Mouse (Mus musculus) intestine, embryonic 15.5 days (tissue): ENCODE measurements around the gene Zmym6. TPM values are rescaled to one million over a fixed set of nuclear protein-coding genes. Genes with fewer than 3 reads are reported as not detected.

Experiments used
- ATAC-seq: fragments of 200-750 bp; cut with Nextera tagmentation; 2 replicates; pipeline ENCODE4 v1.8.0; 2017; ENCODE audit warnings: moderate TSS enrichment, moderate library complexity
- H3K27ac ChIP-seq: fragments of 300-500 bp; sonication (generic); 2 replicates; pipeline ENCODE4 v1.5.1; 2015; ENCODE audit warnings: mild to moderate bottlenecking, inconsistent platforms
- H3K27me3 ChIP-seq: fragments of 300-500 bp; sonication (generic); replicated peaks from 2 replicates; pipeline ENCODE4 v1.6.1; 2015; ENCODE audit warnings: inconsistent platforms
- H3K36me3 ChIP-seq: fragments of 300-500 bp; sonication (generic); 2 replicates; pipeline ENCODE4 v1.6.1; 2015; ENCODE audit warnings: inconsistent platforms
- H3K4me1 ChIP-seq: fragments of 300-500 bp; sonication (generic); replicated peaks from 2 replicates; pipeline ENCODE4 v1.6.1; 2015; ENCODE audit warnings: inconsistent platforms
- H3K4me2 ChIP-seq: fragments of 300-500 bp; sonication (generic); replicated peaks from 2 replicates; pipeline ENCODE4 v1.6.1; 2015; ENCODE audit warnings: mild to moderate bottlenecking, inconsistent platforms
- H3K4me3 ChIP-seq: fragments of 300-500 bp; sonication (generic); replicated peaks from 2 replicates; pipeline ENCODE4 v1.5.1; 2015; ENCODE audit warnings: inconsistent platforms
- H3K9ac ChIP-seq: fragments of 300-500 bp; sonication (generic); 2 replicates; pipeline ENCODE4 v1.6.1; 2015; ENCODE audit warnings: inconsistent platforms
- H3K9me3 ChIP-seq: fragments of 300-500 bp; sonication (generic); 2 replicates; pipeline ENCODE4 v1.6.1; 2016; ENCODE audit warnings: inconsistent platforms
- WGBS: fragments of 180-500 bp; shearing (Covaris S2); methylation state at CpG from one replicate; pipeline ENCODE4 v1.1.7; 2015; 5-methylcytosine and 5-hydroxymethylcytosine counted together
- polyA plus RNA-seq: library from polyadenylated mRNA; unstranded; fragments of >200 nt; fragmentation: Nextera tagmentation; extraction: Ambion mirVana; gene quantifications from 2 replicates; pipeline ENCODE4 v1.2.1, GENCODE M21; 2015

Gene Zmym6
- polyA plus RNA-seq: 15.1 and 18.2 TPM in 2 replicates

DNA sequence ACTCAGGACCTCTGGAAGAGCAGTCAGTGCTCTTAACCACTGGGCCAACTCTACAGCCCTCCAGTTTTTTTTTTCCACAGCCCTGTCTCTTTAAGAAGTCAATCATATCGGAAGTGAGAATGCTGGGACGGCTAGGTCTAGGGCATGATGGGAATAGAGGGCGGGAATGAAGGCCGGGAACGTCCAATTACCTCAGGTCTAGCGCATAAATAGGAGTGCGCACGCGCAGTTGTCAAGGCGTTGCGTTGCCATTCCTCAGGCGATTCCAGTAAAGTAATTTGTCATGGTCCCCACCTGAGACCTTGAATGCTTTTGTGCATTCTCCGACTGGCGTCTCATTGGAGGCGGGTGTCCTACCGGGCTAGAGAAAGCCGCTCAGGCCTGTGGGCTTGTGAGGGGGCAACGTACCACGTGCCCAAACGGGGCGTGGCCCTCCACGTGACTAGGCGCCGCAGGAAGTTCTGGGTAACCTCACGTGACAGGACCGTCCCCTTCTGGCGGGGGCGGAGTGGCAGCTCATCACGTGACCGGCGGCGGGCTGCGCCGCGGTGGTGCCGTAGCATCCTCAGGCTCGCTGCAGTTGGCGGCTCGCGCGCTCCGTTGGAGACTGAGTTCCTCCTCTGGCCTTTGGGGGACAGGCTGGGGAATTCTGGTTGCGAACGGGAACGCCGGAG, at the start of gene Zmym6:
TSS of gene Zmym6 (plus strand) at position 509 of the 674 bp plus-strand sequence.
- Histone ChIP-seq H3K4me3 (peak within 1 kb of the TSS; percentile 58), H3K36me3 (no peaks in the 10 kb centered on the region), H3K9ac (peak within 1 kb of the TSS; percentile 52), H3K4me1 (0 out of 2 replicates have a peak, but pooled peaks cover 4% of the 10 kb centered on the region), H3K9me3 (no peaks in the 10 kb centered on the region), H3K4me2 (peak within 1 kb of the TSS; percentile 70), H3K27ac (peak within 1 kb of the TSS; percentile 80), H3K27me3 (no peaks in the 10 kb centered on the region)
- WGBS: under 1% methylated on average over 46 of the region's 46 CpGs
- ATAC-seq: peak; percentile 98

DNA sequence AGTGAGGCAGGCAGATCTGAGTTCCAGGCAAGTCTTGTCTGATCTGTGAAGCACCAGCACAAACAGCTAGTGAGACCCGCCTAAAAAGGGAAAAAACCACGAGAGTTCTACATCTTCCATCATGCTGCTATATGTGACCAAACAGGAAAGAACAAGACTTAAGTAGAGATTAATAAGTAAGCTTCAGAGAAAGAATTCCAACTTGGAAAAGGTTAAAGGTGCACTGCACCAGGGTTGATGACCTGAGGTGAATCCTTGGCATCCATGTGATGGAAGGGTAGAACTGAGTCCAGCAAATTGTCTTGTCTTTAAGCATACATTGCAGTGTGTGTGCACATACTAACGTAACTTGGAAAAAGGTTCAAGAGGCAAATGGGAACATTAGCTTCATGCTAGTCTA, 40.0 kb upstream of the Zmym6 start:
- no peaks in the 10 kb centered on the region for H3K27me3 ChIP-seq
- WGBS: 86% methylated on average over 3 of the region's 3 CpGs
- no peak overlapping the region for H3K4me2 ChIP-seq
- no peaks in the 10 kb centered on the region for H3K9me3 ChIP-seq
- no peaks in the 10 kb centered on the region for H3K4me1 ChIP-seq
- H3K36me3 ChIP-seq: peaks cover 35% of the 10 kb centered on the region
- no peak for ATAC-seq
- no peak overlapping the region for H3K9ac ChIP-seq
- no peak overlapping the region for H3K27ac ChIP-seq
- H3K4me3 ChIP-seq: no peak overlapping the region

DNA sequence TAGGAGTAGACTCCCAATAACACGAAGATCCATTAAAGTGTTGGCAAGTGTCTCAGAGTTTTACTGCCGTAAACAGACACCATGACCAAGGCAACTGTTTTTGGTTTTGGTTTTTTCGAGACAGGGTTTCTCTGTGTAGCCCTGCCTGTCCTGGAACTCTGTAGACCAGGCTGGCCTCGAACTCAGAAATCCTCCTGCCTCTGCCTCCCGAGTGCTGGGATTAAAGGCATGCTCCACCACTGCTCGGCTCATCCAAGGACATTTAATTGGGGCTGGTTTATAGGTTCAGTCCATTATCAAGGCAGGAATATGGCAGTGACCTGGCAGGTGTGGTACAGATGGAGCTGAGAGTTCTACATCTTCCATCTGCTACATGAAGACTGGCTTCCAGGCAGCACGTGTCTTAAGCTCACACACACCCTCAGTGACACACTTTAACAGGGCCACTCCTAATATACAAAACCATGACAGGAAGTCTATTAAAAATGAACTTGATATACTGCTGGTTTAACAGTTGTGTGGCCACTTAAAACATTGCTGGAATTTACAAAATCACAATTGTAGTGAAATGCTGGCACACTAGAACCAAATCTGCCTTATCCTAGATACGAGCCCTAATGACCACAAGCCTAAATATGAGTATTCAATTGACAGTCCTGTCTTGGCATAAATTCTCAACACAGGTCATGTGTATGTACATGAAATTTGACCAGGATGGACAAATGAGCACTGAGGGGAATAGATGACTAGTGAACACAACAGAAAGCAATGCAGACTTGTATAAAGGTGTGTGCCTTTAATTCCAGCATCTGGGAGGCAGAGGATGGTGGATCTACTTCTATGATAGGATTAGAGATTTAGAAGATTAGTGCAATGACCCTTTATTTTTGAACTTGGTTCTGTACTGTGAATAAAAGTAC, 39.0 kb upstream of the Zmym6 start:
- peak; percentile 23 for ATAC-seq
- no peak overlapping the region for H3K4me2 ChIP-seq
- no peaks in the 10 kb centered on the region for H3K27me3 ChIP-seq
- peaks cover 28% of the 10 kb centered on the region for H3K36me3 ChIP-seq
- H3K4me3 ChIP-seq: no peak overlapping the region
- H3K27ac ChIP-seq: no peak overlapping the region
- WGBS: 75% methylated on average over 8 of the region's 8 CpGs
- no peak overlapping the region for H3K9ac ChIP-seq
- no peaks in the 10 kb centered on the region for H3K4me1 ChIP-seq
- H3K9me3 ChIP-seq: no peaks in the 10 kb centered on the region

DNA sequence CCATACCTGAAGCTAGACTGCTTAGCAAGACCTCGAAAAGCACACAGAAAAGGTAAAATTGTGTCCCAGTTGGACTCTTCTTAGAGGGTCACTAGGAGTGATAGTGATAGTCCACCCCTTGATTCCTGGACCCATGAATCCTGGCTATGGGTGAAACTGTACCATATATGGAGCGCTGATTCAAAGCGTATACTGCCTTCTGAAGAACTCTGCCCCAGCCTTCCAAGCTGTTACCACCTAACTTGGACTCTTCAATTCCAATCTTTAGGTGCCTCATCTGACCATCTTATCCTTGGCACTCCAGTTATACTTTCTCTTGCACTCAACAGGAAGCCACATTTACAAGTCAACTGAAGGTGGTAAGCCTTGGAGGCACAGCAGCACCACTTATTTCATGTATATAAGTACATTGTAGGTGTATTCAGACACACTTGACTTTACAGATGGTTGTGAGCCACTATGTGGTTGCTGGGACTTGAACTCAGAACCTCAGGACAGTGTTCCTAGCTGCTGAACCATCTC, 38.3 kb upstream of the Zmym6 start:
- 92% methylated on average over 3 of the region's 3 CpGs for WGBS
- peaks cover 26% of the 10 kb centered on the region for H3K36me3 ChIP-seq
- no peak overlapping the region for H3K4me3 ChIP-seq
- no peaks in the 10 kb centered on the region for H3K9me3 ChIP-seq
- H3K4me1 ChIP-seq: no peaks in the 10 kb centered on the region
- H3K27me3 ChIP-seq: no peaks in the 10 kb centered on the region
- no peak overlapping the region for H3K4me2 ChIP-seq
- H3K27ac ChIP-seq: no peak overlapping the region
- no peak for ATAC-seq
- H3K9ac ChIP-seq: no peak overlapping the region

DNA sequence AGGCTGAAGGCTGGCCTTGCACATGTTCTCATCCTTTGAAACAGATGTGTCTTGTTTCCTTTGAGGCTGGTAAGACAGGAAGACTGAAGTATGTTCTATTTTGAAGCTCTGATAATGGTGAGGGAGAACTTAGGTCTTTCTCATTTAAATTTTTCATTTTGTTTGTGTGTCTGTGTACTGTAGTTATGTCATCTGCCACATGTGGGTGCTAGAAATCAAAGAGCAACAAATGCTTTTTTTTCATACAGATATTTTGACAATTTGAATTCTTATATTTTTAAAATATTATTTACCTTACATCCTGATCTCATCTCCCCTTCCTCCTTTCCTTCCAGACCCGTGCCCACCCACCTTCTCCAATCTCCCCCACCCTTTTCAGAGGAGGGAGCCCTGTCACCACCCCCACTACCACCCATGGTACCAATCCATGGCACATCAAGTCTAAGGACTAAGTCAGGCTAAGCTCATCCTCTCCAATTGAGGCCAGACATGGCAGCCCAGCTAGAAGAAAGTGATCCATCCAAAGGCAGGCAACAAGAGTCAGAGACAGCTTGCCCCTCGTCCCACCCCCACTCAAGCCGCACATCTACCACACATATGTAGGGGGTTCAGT, 37.2 kb upstream of the Zmym6 start:
- Histone ChIP-seq H3K36me3 (peaks cover 22% of the 10 kb centered on the region), H3K4me3 (no peak overlapping the region)
- ATAC-seq: peak; percentile 33; the same call in 1 of the 2 replicates

DNA sequence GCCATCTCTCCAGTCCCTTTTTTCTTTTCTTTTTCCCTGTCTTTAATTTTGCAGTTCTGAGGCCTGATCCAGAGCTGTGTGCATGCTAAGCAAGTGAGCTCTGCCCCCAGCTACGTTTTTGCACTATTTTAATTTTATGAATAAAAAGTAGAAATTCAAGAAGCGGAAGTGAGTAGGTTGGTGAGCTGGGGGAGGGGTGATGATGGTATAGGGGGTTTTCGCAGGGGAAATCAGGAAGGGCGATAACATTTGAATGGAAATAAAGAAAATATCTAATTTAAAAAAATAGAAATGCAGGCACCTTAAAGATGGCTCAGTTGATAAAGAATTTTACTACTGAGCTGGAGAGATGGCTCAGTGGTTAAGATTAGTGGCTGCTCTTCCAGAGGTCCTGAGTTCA, 33.6 kb upstream of the Zmym6 start:
- Histone ChIP-seq H3K4me3 (no peak overlapping the region), H3K27me3 (no peaks in the 10 kb centered on the region), H3K9ac (no peak overlapping the region), H3K9me3 (no peaks in the 10 kb centered on the region), H3K36me3 (peaks cover 9% of the 10 kb centered on the region), H3K4me2 (no peak overlapping the region), H3K27ac (no peak overlapping the region), H3K4me1 (no peaks in the 10 kb centered on the region)
- WGBS: 85% methylated on average over 4 of the region's 4 CpGs
- ATAC-seq: no peak

More for the DNA sequence above, 37.2 kb upstream of the Zmym6 start:
- WGBS: 82% methylated on average over 3 of the region's 3 CpGs
- no peak overlapping the region for H3K27ac ChIP-seq
- no peaks in the 10 kb centered on the region for H3K27me3 ChIP-seq
- H3K9ac ChIP-seq: no peak overlapping the region
- no peaks in the 10 kb centered on the region for H3K9me3 ChIP-seq
- H3K4me2 ChIP-seq: no peak overlapping the region
- no peaks in the 10 kb centered on the region for H3K4me1 ChIP-seq

DNA sequence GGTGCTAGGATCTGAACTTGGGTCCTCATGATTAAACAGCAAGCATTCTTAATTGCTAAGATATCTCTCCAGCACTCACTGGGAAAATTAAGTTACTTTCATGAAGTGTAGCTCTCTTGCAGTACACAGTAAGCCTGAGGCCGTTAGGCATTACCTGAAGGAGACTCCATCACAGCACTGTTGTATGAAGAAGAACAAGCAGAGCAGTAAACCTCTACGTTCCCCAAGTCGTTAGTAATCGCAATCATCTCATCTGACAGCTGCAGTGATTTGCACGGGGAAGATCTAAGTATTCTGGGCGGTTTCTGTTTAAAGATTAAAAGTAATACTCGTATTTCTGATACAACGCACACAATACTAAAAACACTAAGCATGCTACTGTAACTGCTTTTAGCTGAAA, 26.1 kb upstream of the Zmym6 start:
- Histone ChIP-seq H3K27ac (no peak overlapping the region), H3K4me3 (no peak overlapping the region), H3K4me2 (no peak overlapping the region), H3K9me3 (no peaks in the 10 kb centered on the region), H3K4me1 (no peaks in the 10 kb centered on the region), H3K9ac (no peak overlapping the region), H3K36me3 (peaks cover 35% of the 10 kb centered on the region; the same call in 1 of the 2 replicates), H3K27me3 (no peaks in the 10 kb centered on the region)
- 83% methylated on average over 8 of the region's 8 CpGs for WGBS
- no peak for ATAC-seq

DNA sequence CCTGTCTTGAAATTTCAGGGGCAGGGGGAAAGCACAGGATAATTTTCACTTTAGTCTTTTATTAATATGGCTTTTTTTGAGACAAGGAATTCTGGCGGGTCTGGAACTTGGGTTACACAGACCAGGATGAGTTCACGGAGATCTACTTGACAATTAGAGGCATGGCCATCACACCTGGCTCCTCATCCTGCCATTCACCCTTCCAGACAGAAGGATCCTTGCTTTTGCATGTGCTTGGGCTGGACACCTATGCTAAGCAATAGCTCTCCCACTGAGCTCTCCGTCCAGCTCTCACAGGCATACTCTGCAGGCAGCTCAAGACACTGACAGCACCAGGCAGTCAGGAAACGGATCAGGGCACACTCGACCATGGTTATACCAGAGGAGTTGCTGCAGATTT, 24.1 kb upstream of the Zmym6 start:
- Histone ChIP-seq H3K9ac (no peak overlapping the region), H3K27ac (no peak overlapping the region), H3K4me1 (no peaks in the 10 kb centered on the region), H3K27me3 (no peaks in the 10 kb centered on the region), H3K9me3 (no peaks in the 10 kb centered on the region), H3K36me3 (peaks cover 35% of the 10 kb centered on the region; the same call in 1 of the 2 replicates), H3K4me3 (no peak overlapping the region), H3K4me2 (no peak overlapping the region)
- no peak for ATAC-seq
- 92% methylated on average over 5 of the region's 5 CpGs for WGBS

DNA sequence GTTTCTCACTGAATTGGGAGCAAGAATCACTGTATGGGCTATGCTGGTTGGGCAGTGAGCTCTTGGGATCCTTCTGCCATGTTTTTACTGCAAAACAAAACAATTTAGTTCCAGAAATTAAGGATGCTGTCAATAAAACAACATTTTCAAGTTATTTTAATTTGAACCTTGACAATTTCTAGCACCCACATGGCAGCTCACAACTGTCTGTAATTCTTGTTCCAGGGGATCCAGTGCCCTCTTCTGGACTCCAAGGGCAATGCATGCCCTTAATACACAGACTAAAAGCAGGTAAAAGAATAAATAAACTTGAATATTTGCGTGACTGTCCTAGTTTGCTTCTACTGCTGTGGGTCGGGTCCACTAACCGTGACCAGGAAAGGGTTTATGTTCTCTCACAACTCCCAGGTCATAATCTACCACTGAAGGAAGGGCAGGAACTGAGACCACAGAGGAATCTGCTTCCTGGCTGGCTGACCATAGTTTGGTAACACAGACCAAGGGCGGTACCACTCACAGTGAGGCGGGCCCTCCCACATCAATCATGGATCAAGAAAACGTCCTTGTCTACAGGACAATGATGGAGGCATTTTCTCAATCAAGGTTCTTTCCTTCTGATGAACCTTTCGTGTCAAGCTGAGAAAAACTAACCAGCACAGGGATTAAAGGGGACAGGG, 22.5 kb upstream of the Zmym6 start:
- no peaks in the 10 kb centered on the region for H3K4me1 ChIP-seq
- no peak overlapping the region for H3K4me3 ChIP-seq
- no peak overlapping the region for H3K9ac ChIP-seq
- no peak overlapping the region for H3K4me2 ChIP-seq
- WGBS: 84% methylated on average over 7 of the region's 7 CpGs
- no peak overlapping the region for H3K27ac ChIP-seq
- H3K27me3 ChIP-seq: no peaks in the 10 kb centered on the region
- H3K9me3 ChIP-seq: no peaks in the 10 kb centered on the region
- H3K36me3 ChIP-seq: peaks cover 23% of the 10 kb centered on the region; the same call in 1 of the 2 replicates
- ATAC-seq: no peak

DNA sequence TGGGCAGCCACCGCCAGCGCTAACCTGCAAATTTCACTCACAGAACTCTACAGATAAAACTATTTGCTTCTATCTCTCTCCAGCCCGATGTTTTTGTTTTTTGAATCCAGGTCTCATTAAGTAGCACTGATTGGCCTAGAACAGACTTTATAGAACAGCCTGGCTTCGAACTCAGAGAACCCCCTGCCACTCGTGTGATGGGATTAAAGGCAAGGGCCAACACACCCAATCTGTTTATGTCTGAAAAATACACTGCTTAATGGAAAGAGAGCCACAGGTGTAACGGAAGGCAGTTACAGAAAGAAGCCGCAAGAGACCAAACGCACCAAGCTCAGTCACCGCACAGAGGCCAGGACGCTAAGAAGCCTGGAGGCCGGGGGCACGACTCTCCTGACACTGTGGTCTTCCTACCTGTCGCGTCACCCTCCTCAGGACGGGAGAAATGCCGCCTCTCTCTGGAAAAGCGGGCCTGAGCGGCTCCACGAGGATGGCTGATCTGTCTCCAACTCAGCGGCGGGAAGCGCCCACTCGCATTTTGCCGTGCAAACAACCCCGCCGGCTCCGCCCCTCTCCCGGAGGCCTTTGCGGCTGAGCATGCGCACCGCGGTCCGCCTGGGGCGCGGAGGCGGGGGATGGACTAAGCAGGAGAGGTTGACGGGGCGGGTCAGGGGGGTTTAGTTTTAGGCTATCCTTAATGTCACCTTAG, 16.4 kb upstream of the Zmym6 start, which contains the start of gene Zmym1:
TSS of gene Zmym1 (minus strand) at position 568 of the 706 bp plus-strand sequence.
- H3K9me3 ChIP-seq: no peaks in the 10 kb centered on the region
- no peaks in the 10 kb centered on the region for H3K27me3 ChIP-seq
- ATAC-seq: peak; percentile 98
- under 1% methylated on average over 38 of the region's 38 CpGs for WGBS
- H3K4me3 ChIP-seq: peak within 1 kb of the TSS; percentile 89
- no peaks in the 10 kb centered on the region for H3K36me3 ChIP-seq
- H3K4me1 ChIP-seq: no peaks in the 10 kb centered on the region
- H3K4me2 ChIP-seq: peak within 1 kb of the TSS; percentile 71
- peak within 1 kb of the TSS; percentile 81 for H3K9ac ChIP-seq
- H3K27ac ChIP-seq: peak within 1 kb of the TSS; percentile 64

DNA sequence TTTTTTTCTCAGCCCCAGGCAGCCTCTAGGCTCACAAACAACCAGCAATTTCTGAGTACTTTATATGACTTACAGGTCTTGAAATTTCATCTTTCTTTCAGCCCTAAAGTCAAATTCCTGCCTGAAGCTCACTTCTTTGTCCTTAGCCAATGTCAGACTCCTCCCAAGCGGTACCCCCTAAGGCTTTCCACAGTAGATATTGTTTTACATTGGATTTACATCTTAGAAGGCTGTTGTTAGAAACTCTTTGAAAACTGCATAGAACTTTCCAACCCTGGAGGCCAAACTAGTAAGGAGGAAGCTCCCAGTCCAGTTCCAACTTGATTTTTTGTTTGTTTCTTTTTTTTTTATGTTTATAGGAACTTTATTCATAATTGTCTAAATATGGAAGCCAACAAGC, 13.1 kb upstream of the Zmym6 start:
- no peak overlapping the region for H3K4me2 ChIP-seq
- no peaks in the 10 kb centered on the region for H3K36me3 ChIP-seq
- no peaks in the 10 kb centered on the region for H3K27me3 ChIP-seq
- no peak overlapping the region for H3K4me3 ChIP-seq
- 48% methylated on average over 1 of the region's 1 CpGs for WGBS
- ATAC-seq: no peak
- no peak overlapping the region for H3K9ac ChIP-seq
- no peaks in the 10 kb centered on the region for H3K9me3 ChIP-seq
- no peaks in the 10 kb centered on the region for H3K4me1 ChIP-seq
- no peak overlapping the region for H3K27ac ChIP-seq
